Mouse (Mus musculus): Measurements from ENCODE around the gene Itga1. TPM values are rescaled to one million over a fixed set of nuclear protein-coding genes. Genes with fewer than 3 reads are reported as not detected.

The Itga1 gene
- polyA plus RNA-seq, 1 experiment: 8.6 TPM

- TF ChIP-seq POLR2A (IDR thresholded peaks at IDR 0.05; ENCODE audit: control insufficient read depth, low read depth, low read length): no peak
- no peak for TF ChIP-seq CTCF (IDR thresholded peaks at IDR 0.05; ENCODE audit: control insufficient read depth, insufficient read depth, insufficient replicate concordance, low read depth, low read length)
- no peak overlapping the region for H3K4me3 ChIP-seq (ENCODE audit: control insufficient read depth, low read depth, low read length)
- H3K36me3 ChIP-seq (ENCODE audit: control insufficient read depth, insufficient read depth, low read length): no peaks in the 10 kb centered on the region
- H3K27me3 ChIP-seq (ENCODE audit: control insufficient read depth, insufficient read depth, low read length): no peaks in the 10 kb centered on the region
- H3K4me1 ChIP-seq (ENCODE audit: control insufficient read depth, insufficient read depth, low read length): no peaks in the 10 kb centered on the region
- no peak overlapping the region for H3K27ac ChIP-seq (ENCODE audit: control insufficient read depth, insufficient read depth, low read depth, low read length)
These were observed 129.9 kb downstream of the Itga1 start for GRCm38 (mm10) chr13:114971905-114972304.

DNA sequence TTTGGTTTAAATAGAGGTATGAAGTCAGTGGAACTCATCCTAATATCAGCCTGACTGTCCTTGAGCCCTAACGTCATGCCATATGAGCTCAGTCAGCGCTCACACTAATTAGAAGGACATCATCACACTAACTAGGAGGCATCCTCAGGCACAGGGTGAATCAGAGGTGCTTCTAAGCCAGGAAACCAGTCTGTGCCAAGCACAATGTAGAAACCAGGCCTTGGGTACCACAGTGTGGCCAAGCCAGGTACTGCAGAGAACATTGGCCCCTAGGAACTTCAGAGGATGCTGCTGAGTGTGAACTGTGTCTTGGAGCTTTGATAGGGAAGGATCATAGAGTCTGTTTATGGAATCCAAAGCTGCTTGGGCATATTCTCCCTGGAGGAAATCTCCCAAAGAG, 137.5 kb downstream of the Itga1 start:
- Histone ChIP-seq H3K27me3 (ENCODE audit: control insufficient read depth, insufficient read depth, low read length) (no peaks in the 10 kb centered on the region), H3K36me3 (ENCODE audit: control insufficient read depth, insufficient read depth, low read length) (no peaks in the 10 kb centered on the region), H3K4me1 (ENCODE audit: control insufficient read depth, insufficient read depth, low read length) (no peaks in the 10 kb centered on the region), H3K4me3 (ENCODE audit: control insufficient read depth, low read depth, low read length) (no peak overlapping the region), H3K27ac (ENCODE audit: control insufficient read depth, insufficient read depth, low read depth, low read length) (no peak overlapping the region)
- TF ChIP-seq CTCF (IDR thresholded peaks at IDR 0.05; ENCODE audit: control insufficient read depth, insufficient read depth, insufficient replicate concordance, low read depth, low read length): peak; percentile 73; the same call in 1 of the 2 replicates
- no peak for TF ChIP-seq POLR2A (IDR thresholded peaks at IDR 0.05; ENCODE audit: control insufficient read depth, low read depth, low read length)

DNA sequence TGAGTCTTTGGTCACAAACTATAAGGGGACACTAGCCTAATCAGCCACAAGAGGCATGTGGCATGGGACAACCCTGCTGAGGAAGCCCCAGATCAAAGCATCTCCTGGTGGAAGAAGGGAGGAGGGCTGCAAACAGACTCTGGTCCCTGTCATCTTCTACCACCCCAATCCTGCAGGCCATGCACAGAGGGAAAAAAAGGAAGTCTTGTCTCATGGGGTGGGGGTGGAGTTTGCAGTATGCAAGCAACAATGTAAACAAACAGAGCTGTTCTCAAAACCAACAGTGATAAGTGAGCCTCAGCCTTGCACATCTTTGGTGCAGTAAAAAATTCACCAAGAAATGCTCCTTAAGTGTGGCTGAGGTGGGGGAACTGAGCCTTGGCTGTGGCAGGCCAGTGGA, 147.2 kb downstream of the Itga1 start:
- Histone ChIP-seq H3K27ac (ENCODE audit: control insufficient read depth, insufficient read depth, low read depth, low read length) (no peak overlapping the region), H3K4me1 (ENCODE audit: control insufficient read depth, insufficient read depth, low read length) (no peaks in the 10 kb centered on the region), H3K27me3 (ENCODE audit: control insufficient read depth, insufficient read depth, low read length) (no peaks in the 10 kb centered on the region), H3K4me3 (ENCODE audit: control insufficient read depth, low read depth, low read length) (no peak overlapping the region), H3K36me3 (ENCODE audit: control insufficient read depth, insufficient read depth, low read length) (no peaks in the 10 kb centered on the region)
- TF ChIP-seq CTCF (IDR thresholded peaks at IDR 0.05; ENCODE audit: control insufficient read depth, insufficient read depth, insufficient replicate concordance, low read depth, low read length) (no peak), POLR2A (IDR thresholded peaks at IDR 0.05; ENCODE audit: control insufficient read depth, low read depth, low read length) (no peak)

DNA sequence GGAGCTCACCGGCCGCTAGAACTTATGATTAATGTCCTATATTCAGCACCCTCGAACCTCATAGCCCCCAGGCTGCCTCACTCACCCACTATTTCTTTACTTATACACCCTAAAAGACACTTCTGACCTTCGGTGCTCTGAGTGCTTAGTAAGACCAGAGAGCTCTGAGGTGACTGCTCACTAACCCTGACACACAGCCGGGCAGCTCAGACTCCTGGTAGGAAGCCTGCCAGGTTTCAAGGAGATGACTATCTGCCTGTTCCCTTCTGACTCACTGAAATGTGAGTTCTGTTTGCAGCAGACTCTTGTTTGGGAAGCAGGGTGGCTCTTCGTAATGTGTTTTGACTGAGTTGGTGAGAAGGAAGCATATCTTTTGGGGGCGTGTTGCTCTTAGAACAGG, 168.2 kb downstream of the Itga1 start:
- no peak overlapping the region for H3K27ac ChIP-seq (ENCODE audit: control insufficient read depth, insufficient read depth, low read depth, low read length)
- no peaks in the 10 kb centered on the region; the same call in 1 of the 2 replicates for H3K27me3 ChIP-seq (ENCODE audit: control insufficient read depth, insufficient read depth, low read length)
- H3K36me3 ChIP-seq (ENCODE audit: control insufficient read depth, insufficient read depth, low read length): no peaks in the 10 kb centered on the region
- no peak overlapping the region for H3K4me3 ChIP-seq (ENCODE audit: control insufficient read depth, low read depth, low read length)
- peaks cover 4% of the 10 kb centered on the region for H3K4me1 ChIP-seq (ENCODE audit: control insufficient read depth, insufficient read depth, low read length)
- no peak for TF ChIP-seq POLR2A (IDR thresholded peaks at IDR 0.05; ENCODE audit: control insufficient read depth, low read depth, low read length)
- no peak for TF ChIP-seq CTCF (IDR thresholded peaks at IDR 0.05; ENCODE audit: control insufficient read depth, insufficient read depth, insufficient replicate concordance, low read depth, low read length)

DNA sequence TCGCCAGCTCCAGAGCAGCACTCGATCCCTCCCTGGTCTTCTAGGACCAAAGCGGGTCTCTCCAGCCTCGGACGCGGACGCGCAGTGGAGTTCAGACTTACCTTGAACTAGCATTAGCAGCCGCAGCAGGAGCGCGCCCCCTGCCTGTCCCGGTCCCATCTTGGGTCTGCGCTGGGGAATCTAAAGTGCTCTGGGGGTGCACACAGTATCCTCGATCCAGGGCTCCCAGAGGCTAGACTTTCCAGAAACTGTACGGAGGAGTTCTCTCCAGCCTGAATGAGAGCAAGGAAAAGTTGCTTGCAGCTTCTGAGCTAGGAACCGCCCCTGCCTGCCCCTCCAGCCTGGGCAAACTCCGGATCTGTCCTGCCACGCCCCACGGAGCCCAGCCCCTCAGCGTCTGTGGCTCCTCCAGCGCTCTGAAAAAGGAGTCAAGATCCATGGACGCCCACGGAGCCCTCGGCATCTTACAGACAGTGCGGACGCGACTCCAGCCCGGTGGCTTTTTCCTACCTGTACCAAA, 169.9 kb downstream of the Itga1 start, which contains the start of gene Itga2:
TSS of gene Itga2 (minus strand) at position 326 of the 520 bp plus-strand sequence.
- Histone ChIP-seq H3K27me3 (ENCODE audit: control insufficient read depth, insufficient read depth, low read length) (no peaks in the 10 kb centered on the region; the same call in 1 of the 2 replicates), H3K27ac (ENCODE audit: control insufficient read depth, insufficient read depth, low read depth, low read length) (no peak within 1 kb of the TSS)
- TF ChIP-seq POLR2A (IDR thresholded peaks at IDR 0.05; ENCODE audit: control insufficient read depth, low read depth, low read length) (no peak), CTCF (IDR thresholded peaks at IDR 0.05; ENCODE audit: control insufficient read depth, insufficient read depth, insufficient replicate concordance, low read depth, low read length) (no peak)

GRCm38 (mm10) chr13:114930996-114931649, 170.6 kb downstream of the Itga1 start:
- H3K4me1 ChIP-seq (ENCODE audit: control insufficient read depth, insufficient read depth, low read length): peaks cover 4% of the 10 kb centered on the region
- H3K27ac ChIP-seq (ENCODE audit: control insufficient read depth, insufficient read depth, low read depth, low read length): no peak overlapping the region
- no peaks in the 10 kb centered on the region for H3K36me3 ChIP-seq (ENCODE audit: control insufficient read depth, insufficient read depth, low read length)
- no peak for TF ChIP-seq CTCF (IDR thresholded peaks at IDR 0.05; ENCODE audit: control insufficient read depth, insufficient read depth, insufficient replicate concordance, low read depth, low read length)
- TF ChIP-seq POLR2A (IDR thresholded peaks at IDR 0.05; ENCODE audit: control insufficient read depth, low read depth, low read length): no peak
- no peaks in the 10 kb centered on the region; the same call in 1 of the 2 replicates for H3K27me3 ChIP-seq (ENCODE audit: control insufficient read depth, insufficient read depth, low read length)
- no peak overlapping the region for H3K4me3 ChIP-seq (ENCODE audit: control insufficient read depth, low read depth, low read length)

More for the DNA sequence above, 169.9 kb downstream of the Itga1 start, which contains the start of gene Itga2:
- Histone ChIP-seq H3K4me1 (ENCODE audit: control insufficient read depth, insufficient read depth, low read length) (peaks cover 4% of the 10 kb centered on the region), H3K36me3 (ENCODE audit: control insufficient read depth, insufficient read depth, low read length) (no peaks in the 10 kb centered on the region), H3K4me3 (ENCODE audit: control insufficient read depth, low read depth, low read length) (peak within 1 kb of the TSS; percentile 28)

- TF ChIP-seq POLR2A (IDR thresholded peaks at IDR 0.05; ENCODE audit: control insufficient read depth, low read depth, low read length) (no peak), CTCF (IDR thresholded peaks at IDR 0.05; ENCODE audit: control insufficient read depth, insufficient read depth, insufficient replicate concordance, low read depth, low read length) (no peak)
- H3K27me3 ChIP-seq (ENCODE audit: control insufficient read depth, insufficient read depth, low read length): no peaks in the 10 kb centered on the region
- no peak overlapping the region for H3K4me3 ChIP-seq (ENCODE audit: control insufficient read depth, low read depth, low read length)
- no peaks in the 10 kb centered on the region for H3K36me3 ChIP-seq (ENCODE audit: control insufficient read depth, insufficient read depth, low read length)
- H3K27ac ChIP-seq (ENCODE audit: control insufficient read depth, insufficient read depth, low read depth, low read length): no peak overlapping the region
- H3K4me1 ChIP-seq (ENCODE audit: control insufficient read depth, insufficient read depth, low read length): no peaks in the 10 kb centered on the region
These were observed 177.0 kb downstream of the Itga1 start for GRCm38 (mm10) chr13:114924785-114925184.

All from testis, adult 2 months (tissue).